Mouse (Mus musculus): ENCODE results near the gene Fam45a.

Gene Fam45a

DNA sequence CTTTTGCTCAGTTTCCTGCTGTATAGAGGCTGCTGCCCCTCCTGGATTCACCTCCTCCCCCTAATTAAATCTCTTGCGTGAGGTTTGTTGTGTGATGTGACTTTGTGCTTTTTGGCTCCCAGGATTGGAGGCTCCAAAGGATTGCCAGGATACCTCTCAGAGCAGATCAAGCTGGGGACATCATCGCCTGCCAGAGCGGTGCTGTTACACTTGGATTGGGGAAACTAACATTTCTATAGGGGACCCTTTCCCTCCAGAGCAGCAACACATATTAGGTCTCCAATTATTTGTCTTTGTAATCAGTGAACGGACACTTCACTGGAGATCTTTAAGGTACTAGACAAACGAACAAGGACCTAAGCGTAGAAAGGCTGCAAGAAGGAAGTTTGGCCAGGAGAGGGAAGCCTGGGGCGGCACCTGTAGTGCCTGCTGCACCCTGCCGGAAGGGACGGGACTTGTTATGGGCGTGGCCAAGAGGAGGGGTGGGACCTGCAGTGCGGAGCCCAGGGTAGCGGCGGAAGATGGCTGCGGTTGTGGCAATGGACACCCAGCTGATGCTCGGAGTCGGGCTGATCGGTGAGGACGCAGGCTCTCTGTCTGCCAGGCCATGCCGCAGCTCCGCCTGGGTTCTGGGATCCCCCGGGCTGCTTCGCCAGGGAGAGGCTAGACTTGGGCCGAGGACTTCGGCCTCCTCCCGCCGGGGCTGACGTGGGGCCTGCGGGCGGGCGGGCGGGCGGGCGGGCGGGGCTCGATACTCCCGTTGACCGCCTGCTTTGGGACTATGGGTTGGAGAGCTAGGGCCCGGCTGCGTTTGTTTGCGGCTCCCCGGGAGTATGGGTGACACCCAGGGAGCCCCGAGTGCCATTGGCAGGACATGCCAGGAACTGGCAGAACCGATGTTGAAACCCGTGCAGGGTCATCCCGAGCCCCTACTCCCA is at the start of gene Fam45a:
Gene Fam45a, plus strand, starts transcription at position 488 of the 938 bp plus-strand sequence.
- DNase-seq (ENCODE audit: low read depth), result peak; percentile 82

DNA sequence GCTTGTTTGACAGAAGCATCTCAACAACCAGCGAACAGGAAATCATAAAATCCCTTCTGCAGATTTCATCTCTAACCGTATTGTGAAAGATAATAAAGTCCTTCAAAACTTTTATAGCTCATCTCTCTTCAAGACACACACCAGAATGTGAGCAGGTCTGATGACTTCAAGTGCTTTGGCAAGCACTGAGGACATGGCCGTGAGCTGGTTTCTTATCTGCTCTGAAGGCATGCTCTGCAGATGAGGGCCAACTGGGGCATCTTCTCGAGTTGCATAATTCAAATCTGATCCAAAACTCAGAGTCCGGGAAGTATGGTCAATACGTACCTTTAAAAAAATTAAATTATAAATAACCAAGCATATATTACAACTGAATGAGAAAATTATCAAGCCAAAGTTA is 38.0 kb upstream of the Fam45a start:
- no peak for DNase-seq (ENCODE audit: low read depth)

DNA sequence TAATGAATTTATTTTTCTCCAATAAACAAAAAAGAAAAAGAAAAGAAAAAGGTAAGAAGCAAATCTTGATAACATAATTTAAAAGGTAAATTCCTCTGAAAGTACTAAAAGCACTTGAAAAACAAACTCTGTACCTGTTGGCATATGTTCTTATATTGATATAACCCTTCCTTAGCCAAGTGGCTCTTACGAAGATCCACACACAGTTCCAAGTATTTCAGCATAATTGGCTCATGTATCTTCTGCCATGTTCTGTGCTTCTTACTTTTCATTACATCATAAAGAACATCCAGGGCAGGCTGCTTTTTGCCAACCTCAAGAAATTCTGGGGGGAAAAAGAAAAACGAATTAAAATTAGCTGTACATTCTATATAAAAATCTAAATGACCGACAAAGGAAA is 29.4 kb upstream of the Fam45a start:
- DNase-seq (ENCODE audit: low read depth), result no peak

DNA sequence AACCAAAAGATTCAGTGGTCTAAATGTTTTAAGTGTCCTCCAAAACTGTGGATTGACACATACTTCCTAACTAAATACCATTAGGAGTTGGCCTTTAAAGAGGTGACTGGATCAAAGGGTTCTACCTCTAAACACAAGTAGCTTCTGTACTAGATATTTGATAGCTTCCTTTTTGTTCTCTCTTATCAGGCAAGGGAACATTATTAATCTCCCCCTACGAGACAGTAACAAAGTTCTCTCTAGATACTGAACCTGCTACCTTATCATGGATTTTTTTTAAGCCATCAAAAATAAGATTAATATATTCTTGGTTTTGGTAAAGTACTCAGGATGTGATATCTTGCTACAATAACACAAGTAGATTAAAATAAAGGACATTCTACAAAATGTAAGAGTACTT is 26.7 kb upstream of the Fam45a start:
- DNase-seq (ENCODE audit: low read depth), result no peak

DNA sequence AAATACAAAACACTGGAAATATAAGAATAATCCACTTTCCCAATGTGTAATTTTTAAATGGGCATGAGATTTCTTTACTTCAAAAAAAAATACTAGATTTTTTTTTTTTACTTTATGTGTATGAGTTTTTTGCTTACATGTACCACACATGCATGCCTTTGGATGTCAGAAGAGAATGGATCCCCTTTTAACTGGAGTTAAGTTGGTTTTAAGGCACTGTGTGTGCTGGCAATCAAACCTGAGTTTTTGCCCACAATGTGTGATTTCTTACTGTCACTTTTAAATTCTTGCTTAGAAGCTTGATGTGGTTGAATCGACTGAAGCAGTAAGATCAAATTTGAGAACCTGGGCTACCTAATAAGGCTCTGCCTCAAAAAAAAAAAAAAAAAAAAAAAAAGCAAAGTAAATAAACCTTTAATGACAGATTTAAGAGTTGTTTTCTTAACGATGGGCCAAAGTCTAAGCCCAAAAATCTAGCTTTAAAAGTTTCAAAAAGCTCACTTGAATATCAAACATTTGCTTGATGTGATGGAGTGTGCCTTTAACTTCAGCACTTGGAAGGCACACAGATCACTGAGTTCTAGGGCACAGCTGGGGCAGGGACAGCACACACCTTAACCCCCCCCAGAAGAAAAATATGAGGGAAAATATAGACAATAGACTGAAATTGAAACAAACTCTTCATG is 23.8 kb upstream of the Fam45a start:
- DNase-seq (ENCODE audit: low read depth), result no peak

DNA sequence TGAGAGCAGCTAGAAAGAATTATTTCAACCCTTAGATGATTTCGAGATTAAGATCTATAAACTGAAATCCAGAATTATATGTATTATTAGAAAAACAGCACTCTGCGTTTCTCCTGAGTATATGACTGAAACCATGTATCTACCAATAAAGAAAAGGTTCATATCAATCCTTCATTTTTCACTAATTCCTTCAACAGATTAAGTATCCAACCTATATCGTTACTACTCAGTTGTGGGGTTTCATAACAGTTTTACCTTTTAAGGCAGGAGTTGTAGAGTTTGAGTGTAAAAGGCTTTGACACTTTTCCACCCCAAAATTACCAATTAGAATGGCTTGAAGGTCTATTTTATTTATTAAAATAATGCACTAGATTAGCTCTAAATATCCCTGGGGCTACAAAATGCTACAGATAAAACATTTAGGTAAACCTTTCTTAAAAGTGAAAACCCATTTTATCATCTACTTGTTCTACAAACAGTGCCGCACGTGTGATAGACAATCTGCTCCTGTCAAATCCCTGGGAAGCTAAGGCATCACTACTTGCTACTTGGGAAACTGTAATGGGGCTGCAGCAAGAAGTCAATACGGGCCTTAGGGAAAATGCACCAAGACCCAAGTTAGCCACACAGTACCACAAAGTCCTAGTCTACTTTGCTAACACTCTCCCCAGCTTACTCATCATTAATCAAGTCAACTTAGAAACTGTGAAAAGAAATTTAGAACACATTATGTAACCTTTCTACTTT is 23.0 kb upstream of the Fam45a start:
- no peak for DNase-seq (ENCODE audit: low read depth)

DNA sequence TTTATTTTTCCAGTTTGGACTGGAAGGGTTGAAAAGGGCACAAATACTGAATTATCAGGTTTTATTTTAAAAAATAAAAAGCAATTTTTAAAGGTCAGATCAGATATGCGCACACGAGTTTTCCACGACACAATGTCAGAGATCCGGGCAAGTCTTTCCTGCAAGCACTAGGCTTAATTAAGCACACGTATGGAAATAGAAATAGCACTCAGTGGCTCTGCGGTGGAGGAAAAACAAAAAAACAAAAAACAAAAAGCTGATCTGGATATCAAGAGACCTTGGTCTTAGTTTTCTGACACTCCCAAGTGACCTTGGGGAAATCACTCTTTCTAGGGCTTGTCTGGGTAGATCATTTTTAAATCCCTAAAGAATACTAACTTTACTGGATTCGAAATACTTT is 21.9 kb upstream of the Fam45a start:
- no peak for DNase-seq (ENCODE audit: low read depth)

DNA sequence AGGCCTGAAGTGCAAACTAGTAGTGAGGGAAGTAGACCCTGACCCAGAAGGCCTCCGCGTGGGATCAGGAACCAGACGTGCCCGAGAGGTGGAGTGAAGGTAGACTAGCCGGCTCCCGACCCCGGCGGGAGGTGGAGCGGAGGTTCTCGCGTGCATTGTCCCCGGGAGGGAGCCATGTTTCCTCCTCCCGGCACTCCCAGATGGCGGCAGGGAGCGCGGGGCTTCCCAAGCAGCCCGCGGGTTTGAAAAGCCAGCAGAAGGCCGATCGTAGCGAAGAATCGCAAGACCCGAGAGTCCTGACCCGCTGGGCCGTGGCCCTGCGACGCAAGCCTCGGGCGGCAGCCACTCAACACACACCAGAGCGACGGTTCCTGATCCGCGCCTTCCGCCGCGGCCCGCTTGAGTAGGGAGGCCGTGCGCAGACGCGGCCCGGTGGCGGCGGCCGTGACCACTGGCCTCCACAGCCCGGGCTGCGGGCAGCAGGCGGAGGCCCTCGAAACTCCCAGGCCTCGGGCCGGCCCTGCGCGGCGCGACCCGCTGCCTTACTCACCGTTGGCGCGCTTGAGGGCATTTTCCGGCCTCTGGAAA is 21.4 kb upstream of the Fam45a start:
- DNase-seq (ENCODE audit: low read depth), result peak; percentile 20

DNA sequence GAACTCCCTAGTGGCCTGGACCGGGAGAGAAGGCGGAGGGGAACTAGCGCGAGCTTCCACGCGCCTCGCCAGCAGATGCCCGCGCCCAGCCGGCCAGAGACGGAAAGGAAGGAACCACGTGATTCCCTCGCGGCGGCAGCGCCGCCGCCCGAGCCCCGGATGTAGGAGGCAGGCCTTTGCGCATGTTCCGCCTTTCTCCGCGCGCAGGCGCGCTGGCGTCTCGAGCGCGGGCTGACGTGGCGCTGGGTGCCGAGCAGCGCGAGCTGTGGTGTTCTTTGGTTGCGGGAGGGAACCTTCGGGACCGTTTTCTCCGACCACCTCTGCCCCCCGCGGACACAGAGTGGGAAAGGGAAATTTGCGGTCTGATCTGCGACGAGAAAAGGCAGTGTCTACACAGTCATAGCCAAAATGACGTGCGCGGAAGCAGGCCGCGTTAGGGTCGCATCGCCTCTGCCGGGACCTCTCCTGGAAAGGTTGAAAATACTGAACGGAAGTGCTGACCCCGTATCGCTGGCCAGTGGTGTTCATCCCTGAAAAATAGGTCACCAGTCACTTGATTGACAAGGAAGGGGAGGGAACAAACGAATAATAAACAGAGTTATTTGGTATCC is 20.7 kb upstream of the Fam45a start, which contains the start of gene Eif3a:
Gene Eif3a, minus strand, starts transcription at position 108 of the 611 bp plus-strand sequence.
- DNase-seq (ENCODE audit: low read depth), result peak; percentile 71

DNA sequence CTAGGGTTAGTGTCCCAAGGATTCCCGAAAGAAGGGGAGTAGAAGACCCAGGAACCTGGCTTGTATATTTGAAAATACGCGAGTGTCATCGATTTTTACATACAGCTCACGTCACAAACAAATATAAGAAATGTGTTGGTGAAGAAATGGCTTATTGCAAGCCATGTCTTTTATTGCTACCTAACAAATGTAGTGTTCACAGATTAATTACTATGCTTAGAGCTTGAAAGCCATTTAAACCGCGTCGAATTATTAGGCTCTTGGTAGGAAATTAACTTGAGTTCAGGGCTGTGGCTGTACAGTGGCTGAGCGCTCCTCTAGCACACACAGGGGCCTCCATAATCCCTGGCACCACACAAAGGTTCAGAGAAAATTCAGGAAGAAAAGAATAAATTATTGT is 20.2 kb upstream of the Fam45a start:
- no peak for DNase-seq (ENCODE audit: low read depth)

DNA sequence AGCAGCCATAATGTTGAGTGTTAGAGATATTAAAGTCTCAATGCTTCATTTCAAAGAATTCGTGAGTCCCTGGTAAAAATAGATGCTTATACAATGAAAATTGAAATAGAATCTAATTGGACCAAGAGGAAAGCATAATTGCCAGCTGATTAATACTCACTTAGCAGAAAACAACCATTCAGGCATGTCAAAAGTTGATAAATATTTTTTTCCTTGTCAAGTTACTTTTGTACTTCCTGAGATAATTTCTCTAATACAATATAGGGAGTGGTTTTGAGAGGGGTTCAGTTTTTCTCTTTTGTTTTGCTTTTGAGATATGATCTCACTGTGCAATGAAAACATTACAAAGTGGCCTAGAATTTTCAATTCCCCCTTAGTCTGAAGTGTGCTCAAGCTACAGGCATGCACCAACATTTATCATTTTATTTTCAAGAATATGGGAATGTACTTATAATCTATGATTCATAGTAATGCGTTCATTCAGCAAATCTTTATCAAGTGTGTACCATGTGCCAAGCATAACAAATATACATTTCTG is 18.1 kb upstream of the Fam45a start:
- no peak for DNase-seq (ENCODE audit: low read depth)

DNA sequence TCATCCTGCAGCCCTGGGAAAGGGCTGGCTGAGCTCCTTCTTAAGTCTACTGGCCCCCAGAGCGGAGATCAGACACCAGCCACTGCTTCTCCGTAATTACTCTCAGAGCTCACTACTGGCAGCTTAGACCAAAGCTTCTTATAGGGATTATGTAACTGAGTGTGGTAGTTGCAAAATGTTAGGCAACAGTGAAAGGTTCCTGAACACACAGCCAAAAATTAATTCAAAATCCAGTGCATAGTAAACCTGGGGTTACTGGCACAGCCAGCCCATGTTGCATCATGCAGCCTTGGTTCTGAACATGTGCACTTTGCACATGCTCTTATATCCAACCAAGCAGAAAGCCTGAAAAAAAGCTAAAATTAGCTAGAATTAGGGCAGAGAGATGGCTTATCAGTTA is 16.1 kb upstream of the Fam45a start:
- DNase-seq (ENCODE audit: low read depth), result peak; percentile 60

DNA sequence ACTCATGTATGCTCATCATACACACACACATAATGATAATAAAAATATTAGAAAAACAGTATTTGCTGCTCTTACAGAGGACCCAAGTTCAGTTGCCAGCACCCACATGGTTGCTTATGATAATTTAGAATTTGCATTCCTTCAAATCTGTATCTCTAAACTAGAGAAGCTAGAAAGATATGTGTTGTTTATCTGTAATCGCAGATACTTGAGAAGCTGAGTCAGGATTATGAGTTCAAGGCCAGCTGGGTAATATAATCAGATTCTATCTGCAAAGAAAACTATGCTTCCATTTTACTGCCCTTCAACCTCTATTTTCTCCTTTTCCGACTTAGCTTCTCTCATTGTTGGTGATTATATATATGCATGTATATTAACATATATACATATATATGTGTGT is 14.0 kb upstream of the Fam45a start:
- no peak for DNase-seq (ENCODE audit: low read depth)

DNA sequence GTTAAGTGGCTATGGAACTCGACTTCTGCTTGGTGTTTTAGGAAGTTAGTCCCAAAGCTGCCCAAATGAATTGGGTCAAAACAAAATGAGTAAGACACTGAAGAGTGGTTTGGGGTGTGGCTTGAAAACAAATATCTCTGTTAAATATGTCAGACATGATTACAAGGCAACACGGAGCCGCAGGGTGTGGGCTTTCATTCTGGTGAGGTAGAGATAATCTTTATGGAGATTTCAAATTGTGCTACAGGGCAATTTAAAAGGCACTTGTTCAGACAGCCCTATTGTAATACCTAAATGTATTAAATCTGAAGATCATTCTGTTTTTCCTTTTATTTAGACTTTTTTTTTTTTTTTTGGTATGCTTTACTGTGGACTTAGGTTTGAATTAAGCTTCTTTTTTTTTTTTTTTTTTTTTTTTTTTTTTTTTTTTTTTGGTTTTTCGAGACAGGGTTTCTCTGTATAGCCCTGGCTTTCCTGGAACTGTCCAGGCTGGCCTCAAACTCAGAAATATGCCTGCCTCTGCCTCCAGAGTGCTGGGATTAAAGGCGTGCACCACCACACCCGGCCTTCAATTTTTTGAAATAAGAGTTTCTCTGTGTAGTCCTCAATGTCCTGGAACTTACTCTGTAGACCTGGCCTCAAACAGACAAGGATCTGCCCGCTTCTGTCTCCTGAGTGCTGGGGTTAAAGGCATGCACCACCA is 11.4 kb upstream of the Fam45a start:
- no peak for DNase-seq (ENCODE audit: low read depth)

DNA sequence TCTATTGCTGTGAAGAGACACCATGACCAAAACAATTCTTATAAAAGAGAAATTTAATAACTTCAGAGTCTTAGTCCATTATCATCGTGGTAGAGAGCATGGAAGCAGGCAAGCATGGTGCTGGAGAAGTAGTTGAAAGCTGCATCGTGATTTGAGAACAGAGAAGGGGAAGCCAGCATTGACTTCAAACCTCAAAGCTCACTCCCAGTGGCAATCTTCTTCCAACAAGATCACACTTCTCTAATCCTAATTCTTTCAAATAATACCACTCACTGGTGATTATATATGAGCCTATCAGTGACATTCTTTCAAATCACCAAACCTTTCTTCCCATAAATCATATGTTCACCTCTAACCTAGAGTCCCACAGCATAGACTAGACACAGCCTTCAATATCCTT is 6.5 kb upstream of the Fam45a start:
- no peak for DNase-seq (ENCODE audit: low read depth)

DNA sequence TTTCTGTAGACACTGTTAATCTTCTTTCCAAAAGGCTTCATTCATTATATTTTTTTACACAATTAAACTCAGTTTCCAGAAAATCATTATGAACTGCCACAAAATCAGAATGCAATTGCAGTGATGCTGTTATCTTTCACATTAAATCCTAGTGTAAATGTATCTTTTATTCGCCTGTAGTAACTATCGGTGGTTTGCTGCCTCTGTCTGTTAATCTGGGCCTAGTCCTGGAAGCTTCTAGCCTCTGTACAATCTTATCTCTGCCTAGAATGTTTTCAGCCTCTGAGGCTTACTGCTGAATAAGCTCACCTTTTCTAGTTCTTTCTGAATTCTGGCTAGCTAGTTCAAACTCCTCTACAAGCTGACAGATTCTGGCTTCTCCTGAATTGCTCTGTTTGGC is 1.5 kb upstream of the Fam45a start:
- no peak for DNase-seq (ENCODE audit: low read depth)

DNA sequence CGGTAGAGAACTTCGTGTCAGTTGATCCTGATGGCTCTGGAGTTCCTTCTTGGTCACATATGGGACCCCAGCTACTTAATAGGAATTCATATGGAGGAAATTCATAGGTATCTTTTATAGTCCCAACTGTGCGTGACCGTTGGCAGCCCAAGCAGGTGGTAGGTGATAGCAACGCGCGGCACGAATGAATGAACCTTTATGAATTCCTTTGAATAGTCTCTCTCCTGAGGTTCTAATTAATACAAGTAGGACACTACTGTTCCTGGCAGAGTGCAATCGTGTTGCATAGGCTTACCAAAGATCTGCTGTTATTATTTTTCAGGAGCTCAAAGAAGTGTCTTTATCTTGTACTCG is 628 bp downstream of the Fam45a start:
- no peak for DNase-seq (ENCODE audit: low read depth)

DNA sequence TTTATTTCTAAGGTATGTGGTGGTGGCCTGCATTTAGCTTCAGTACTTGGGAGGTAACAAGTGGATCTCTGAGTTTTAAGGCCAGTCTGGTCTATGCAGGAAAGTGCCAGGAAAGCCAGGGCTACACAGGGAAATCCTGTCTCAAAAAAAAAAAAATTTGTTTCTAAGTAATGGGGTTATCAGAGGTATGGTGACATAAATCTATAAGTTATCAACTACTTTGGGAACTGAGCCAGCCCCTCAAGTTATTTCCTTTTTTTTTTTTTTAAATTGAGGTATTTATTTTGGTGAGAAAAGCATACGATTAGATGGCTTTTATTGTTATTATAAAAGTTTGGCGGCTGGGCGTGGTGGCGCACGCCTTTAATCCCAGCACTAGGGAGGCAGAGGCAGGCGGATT is 1.7 kb downstream of the Fam45a start:
- no peak for DNase-seq (ENCODE audit: low read depth)

DNA sequence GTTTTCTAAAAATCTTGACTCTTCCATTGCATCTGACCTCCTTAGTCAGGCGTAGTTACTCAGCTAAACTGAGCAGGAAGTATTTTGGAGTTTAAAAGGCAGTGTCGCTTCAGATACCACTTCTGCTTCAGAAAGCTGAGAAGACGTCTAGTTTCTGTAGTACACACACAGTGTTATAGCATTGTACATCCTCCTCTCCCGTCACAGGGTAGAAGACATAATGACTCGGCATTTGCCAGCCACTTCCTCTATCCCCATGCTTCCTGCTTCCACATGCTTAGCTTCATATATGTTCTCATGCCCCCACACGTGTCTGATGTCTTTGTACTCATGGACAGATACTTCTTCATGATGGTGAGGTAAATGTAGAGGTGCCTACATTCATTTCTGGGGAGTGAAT is 7.3 kb downstream of the Fam45a start:
- DNase-seq (ENCODE audit: low read depth), result no peak

DNA sequence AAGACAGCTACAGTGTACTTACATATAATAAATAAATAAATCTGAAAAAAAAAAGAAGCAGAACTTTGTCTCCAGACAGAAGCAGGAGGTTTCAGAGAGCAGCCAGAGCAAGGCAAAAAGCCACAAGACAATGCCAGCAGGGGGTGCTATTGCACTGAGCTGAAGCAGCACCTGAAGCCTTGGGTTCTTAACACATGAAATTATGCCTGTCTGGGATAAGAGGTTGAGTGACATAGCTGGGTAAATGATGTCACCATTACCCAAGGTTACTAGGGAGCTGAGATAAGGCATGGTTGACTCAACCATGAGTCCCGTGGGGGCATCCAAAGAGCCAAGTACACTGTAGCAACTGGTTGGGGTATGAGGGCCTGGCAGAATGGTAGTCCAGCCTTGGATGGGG is 26.4 kb downstream of the Fam45a start:
- peak; percentile 16 for DNase-seq (ENCODE audit: low read depth)

DNA sequence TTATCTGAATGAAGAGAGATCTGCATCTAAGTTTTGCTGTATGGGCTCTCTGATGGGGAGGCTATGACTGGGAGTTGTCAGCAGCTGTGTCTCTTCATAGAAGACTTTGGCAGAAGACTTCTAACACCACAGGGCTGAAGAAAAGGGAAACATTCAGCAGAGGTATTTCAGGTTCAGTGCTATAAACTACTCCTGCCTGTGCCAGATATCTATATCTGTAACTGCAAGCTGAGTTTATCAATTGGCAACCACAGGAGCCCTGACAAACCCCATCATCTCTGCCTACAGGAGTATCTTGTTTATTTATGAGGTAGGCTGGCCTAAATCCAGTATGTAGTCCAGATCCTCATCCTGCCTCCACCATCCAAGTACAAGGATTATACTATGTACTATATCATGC is 31.9 kb downstream of the Fam45a start:
- no peak for DNase-seq (ENCODE audit: low read depth)

Data from fibroblast of lung, adult 2 months (primary cell).